Mouse (Mus musculus): ENCODE measurements around the gene Kcnmb4. TPM values are rescaled to one million over a fixed set of nuclear protein-coding genes. Genes with fewer than 3 reads are reported as not detected.

Kcnmb4 gene
- polyA plus RNA-seq (2012; ENCODE audit: low replicate concordance), result 4.3 and 13.9 TPM in 2 replicates

GRCm38 (mm10) chr10:116473759-116474549 lies at the start of gene Kcnmb4:
Kcnmb4 (minus strand) TSS chr10:116473878.

Other genes with a start within 250 kb of the Kcnmb4 start
- 0.05 and 0.51 TPM in 2 replicates for gene Ptprb, start 198.4 kb downstream of the Kcnmb4 start, polyA plus RNA-seq (2012; ENCODE audit: low replicate concordance)
- 9.2 and 10.7 TPM in 2 replicates for gene Cnot2, start 107.6 kb upstream of the Kcnmb4 start, polyA plus RNA-seq (2012; ENCODE audit: low replicate concordance)